Mouse (Mus musculus): ENCODE measurements around the gene Oca2.

DNA sequence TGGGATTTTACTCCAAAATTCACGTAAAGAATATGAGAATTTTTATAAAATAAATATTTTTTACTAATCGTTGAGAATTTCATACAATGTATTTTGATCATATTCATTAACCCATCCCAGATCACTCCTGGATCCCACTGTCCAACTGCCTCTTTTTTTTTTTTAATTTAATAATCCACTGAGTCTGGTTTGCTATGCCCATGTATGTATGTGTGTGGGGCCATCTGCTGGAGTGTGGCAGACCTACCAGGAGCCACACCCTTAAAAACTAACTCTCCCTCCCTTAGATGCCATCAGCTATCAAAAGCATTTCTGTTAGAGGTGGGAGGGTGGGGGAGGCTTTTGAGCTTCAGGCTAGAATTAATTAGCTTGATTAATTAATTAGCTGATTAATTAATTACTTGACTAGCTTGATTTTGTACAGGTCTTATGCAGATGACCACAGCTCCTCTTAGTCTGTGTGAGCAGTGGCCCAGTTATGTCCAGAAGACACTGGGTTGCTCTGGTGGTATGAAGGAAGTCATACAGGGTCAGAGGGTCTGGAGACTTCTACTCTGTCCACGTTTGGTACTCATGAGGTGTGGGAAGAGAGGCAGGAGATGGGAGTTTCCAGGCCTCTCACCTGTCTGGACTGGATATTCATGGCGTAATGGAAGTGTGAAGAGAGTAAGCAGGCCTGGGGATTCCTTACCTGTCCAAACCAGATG is 221.4 kb downstream of the Oca2 start:
- peak; percentile 39 for TF ChIP-seq CTCF (IDR thresholded peaks at IDR 0.05)
- TF ChIP-seq POLR2A (IDR thresholded peaks at IDR 0.05; ENCODE audit: insufficient read depth, low read depth, low read length): no peak

Data from heart, adult 2 months (tissue).